Mouse (Mus musculus) Patski (cell line): ENCODE results near the gene Nup155. TPM values are rescaled to one million over a fixed set of nuclear protein-coding genes. Genes with fewer than 3 reads are reported as not detected.
"Not testable (repeated sequence)": the region's sequence is repeated elsewhere in the genome, so short reads cannot be mapped to it uniquely, and the experiment has no call there.

ENCODE experiments used
- ATAC-seq: fragments of 100-300 bp; one replicate; pipeline ENCODE4 v1.8.0; 2021
- CTCF ChIA-PET: fragments of 350-600 bp; sonication (Branson Sonifier 250); formaldehyde crosslinking; loops from one replicate; lab custom pipeline; 2022; ENCODE audit warnings: inconsistent platforms; lab: Charles Lee
- POLR2A ChIA-PET: fragments of 350-600 bp; sonication (Branson Sonifier 250); formaldehyde crosslinking; loops from one replicate; lab custom pipeline; 2022; ENCODE audit warnings: antibody characterized with exemption, inconsistent platforms; lab: Charles Lee
- DNase-seq: peaks from one replicate; pipeline ENCODE4 v3.0.0-alpha.2; 2011; ENCODE audit warnings: low read depth, low spot score
- H3K27me3 ChIP-seq: fragments of 371-371 bp; one replicate; pipeline ENCODE4 v1.5.1; 2021
- CTCF ChIP-seq: fragments of 100-300 bp; IDR thresholded peaks from one replicate; pipeline ENCODE4 v1.5.1; 2021
- in situ Hi-C: fragments of 300-500 bp; cut with MboI; formaldehyde crosslinking; loops from 3 replicates; pipeline ENCODE4 v1.11.1; 2018; ENCODE audit warnings: low pct_unique_long_range_greater_than_20kb, mixed read lengths
- polyA plus RNA-seq: library from polyadenylated mRNA; unstranded; gene quantifications from one replicate; pipeline ENCODE4 v1.2.3, GENCODE M21; 2021

Gene Nup155
- 20.2 TPM for polyA plus RNA-seq

GRCm38 (mm10) chr15:8108966-8109743 is at the start of gene Nup155:
Gene Nup155, plus strand, starts transcription at chr15:8109273.
- DNase-seq: peak; percentile 55
- no peaks in the 10 kb centered on the region for H3K27me3 ChIP-seq
- in situ Hi-C loops: no loop called here
- TF ChIP-seq CTCF: no peak
- peak; percentile 97 for ATAC-seq
- POLR2A ChIA-PET: no interaction called here
- CTCF ChIA-PET: no interaction called here

GRCm38 (mm10) chr15:8065221-8065620 is 43.9 kb upstream of the Nup155 start:
- CTCF ChIA-PET: interaction anchor here (1.0 to 1.4 kb wide), 2 partner anchors 95 to 605 kb away, joined by 3 to 4 read pairs; no protein-coding TSS in a partner anchor
- POLR2A ChIA-PET: no interaction called here
- DNase-seq (no peak), ATAC-seq (no peak)
- H3K27me3 ChIP-seq: no peaks in the 10 kb centered on the region
- TF ChIP-seq CTCF: peak; percentile 22
- in situ Hi-C loops: no loop called here

GRCm38 (mm10) chr15:8073159-8073558 is 35.9 kb upstream of the Nup155 start:
- DNase-seq, ATAC-seq: not testable (repeated sequence)

GRCm38 (mm10) chr15:8082139-8082538 is 26.9 kb upstream of the Nup155 start:
- H3K27me3 ChIP-seq: no peaks in the 10 kb centered on the region
- CTCF ChIA-PET: no interaction called here
- no peak for DNase-seq
- POLR2A ChIA-PET: no interaction called here
- in situ Hi-C loops: no loop called here
- no peak for ATAC-seq
- TF ChIP-seq CTCF: no peak

More at GRCm38 (mm10) chr15:8073159-8073558, 35.9 kb upstream of the Nup155 start:
- H3K27me3 ChIP-seq, CTCF ChIA-PET, POLR2A ChIA-PET, in situ Hi-C loops: not testable (repeated sequence)

- no peak for TF ChIP-seq CTCF
- ChIA-PET CTCF (interaction anchor here (1.5 kb wide), 1 partner anchor 9 kb away, joined by 3 read pairs; no protein-coding TSS in a partner anchor), POLR2A (no interaction called here)
- in situ Hi-C loops: no loop called here
- no peak for ATAC-seq
- H3K27me3 ChIP-seq: no peaks in the 10 kb centered on the region
- DNase-seq: no peak
Observed at GRCm38 (mm10) chr15:8087293-8087692, 21.8 kb upstream of the Nup155 start.

- H3K27me3 ChIP-seq: no peaks in the 10 kb centered on the region
- in situ Hi-C loops: no loop called here
- no peak for TF ChIP-seq CTCF
- CTCF ChIA-PET: no interaction called here
- POLR2A ChIA-PET: no interaction called here
- no peak for DNase-seq
- ATAC-seq: no peak
Observed at GRCm38 (mm10) chr15:8088715-8089114, 20.4 kb upstream of the Nup155 start.

GRCm38 (mm10) chr15:8090685-8091084 is 18.4 kb upstream of the Nup155 start:
- in situ Hi-C loops: no loop called here
- H3K27me3 ChIP-seq: no peaks in the 10 kb centered on the region
- ATAC-seq (no peak), DNase-seq (no peak)
- POLR2A ChIA-PET: interaction anchor here (0.6 kb wide), 1 partner anchor 283 kb away, joined by 3 read pairs; no protein-coding TSS in a partner anchor
- no peak for TF ChIP-seq CTCF
- CTCF ChIA-PET: no interaction called here

- CTCF ChIA-PET, H3K27me3 ChIP-seq, in situ Hi-C loops, ATAC-seq, DNase-seq, POLR2A ChIA-PET: not testable (repeated sequence)
Observed at GRCm38 (mm10) chr15:8092668-8093067, 16.4 kb upstream of the Nup155 start.

GRCm38 (mm10) chr15:8097853-8098252 is 11.2 kb upstream of the Nup155 start:
- DNase-seq (peak; percentile 25), ATAC-seq (peak; percentile 33)
- in situ Hi-C loops: no loop called here
- TF ChIP-seq CTCF: peak; percentile 91
- ChIA-PET POLR2A (no interaction called here), CTCF (interaction anchor here (0.7 to 1.4 kb wide), 4 partner anchors 14 to 655 kb away, joined by 3 to 7 read pairs (median 3); no protein-coding TSS in a partner anchor)
- no peaks in the 10 kb centered on the region for H3K27me3 ChIP-seq

GRCm38 (mm10) chr15:8098774-8099749 is 10.0 kb upstream of the Nup155 start, which contains the start of gene Wdr70:
Gene Wdr70, minus strand, starts transcription at chr15:8099209.
- no peaks in the 10 kb centered on the region for H3K27me3 ChIP-seq
- ChIA-PET CTCF (interaction anchor here (1.0 to 1.4 kb wide), 2 partner anchors 18 to 639 kb away, joined by 3 to 7 read pairs; no protein-coding TSS in a partner anchor), POLR2A (no interaction called here)
- peak; percentile 100 for TF ChIP-seq CTCF
- in situ Hi-C loops: no loop called here
- DNase-seq (peak; percentile 65), ATAC-seq (peak; percentile 80)

GRCm38 (mm10) chr15:8101975-8102542 is 7.0 kb upstream of the Nup155 start:
- in situ Hi-C loops, ATAC-seq, H3K27me3 ChIP-seq, CTCF ChIA-PET, DNase-seq, POLR2A ChIA-PET: not testable (repeated sequence)
